Mouse (Mus musculus) small intestine, adult 2 months (tissue): ENCODE data around the gene Slc35d1.

Experiments used
- CTCF ChIP-seq: fragments of 200-500 bp; IDR thresholded peaks from 2 replicates; pipeline ENCODE4 v1.5.1; 2012; ENCODE audit warnings: low read depth, mild to moderate bottlenecking, control low read depth, inconsistent platforms, low read length, moderate library complexity, mixed read lengths; ENCODE audit not compliant: insufficient replicate concordance, insufficient read length; ENCODE audit errors: extremely low read depth
- POLR2A ChIP-seq: fragments of 200-500 bp; IDR thresholded peaks from 2 replicates; pipeline ENCODE4 v1.6.1; 2012; ENCODE audit warnings: low read depth, mild to moderate bottlenecking, control low read depth, inconsistent platforms, low read length, moderate library complexity

DNA sequence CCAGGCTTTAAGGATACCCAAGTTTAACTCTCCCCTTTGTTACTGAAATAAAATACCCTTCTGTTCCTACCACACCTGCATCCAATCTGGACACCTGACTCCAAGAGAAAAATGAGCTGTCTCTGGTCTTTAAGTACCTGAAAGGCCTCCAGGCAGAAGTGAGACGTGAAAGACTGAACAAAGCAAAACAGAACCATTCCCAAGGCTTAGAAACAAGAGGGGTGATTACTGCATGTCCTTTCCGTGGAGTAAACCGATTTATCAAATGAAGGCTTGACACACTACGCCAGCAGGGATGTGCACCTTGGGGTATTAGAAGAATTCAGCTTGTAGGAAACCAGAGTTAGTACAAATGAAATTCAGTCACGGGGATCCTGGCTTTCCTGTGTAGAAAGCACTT is 4.0 kb upstream of the Slc35d1 start:
- TF ChIP-seq POLR2A (no peak), CTCF (no peak)
